Comparison of ENCODE assay signal across 14 mouse cellular contexts in the genomic region with DNA sequence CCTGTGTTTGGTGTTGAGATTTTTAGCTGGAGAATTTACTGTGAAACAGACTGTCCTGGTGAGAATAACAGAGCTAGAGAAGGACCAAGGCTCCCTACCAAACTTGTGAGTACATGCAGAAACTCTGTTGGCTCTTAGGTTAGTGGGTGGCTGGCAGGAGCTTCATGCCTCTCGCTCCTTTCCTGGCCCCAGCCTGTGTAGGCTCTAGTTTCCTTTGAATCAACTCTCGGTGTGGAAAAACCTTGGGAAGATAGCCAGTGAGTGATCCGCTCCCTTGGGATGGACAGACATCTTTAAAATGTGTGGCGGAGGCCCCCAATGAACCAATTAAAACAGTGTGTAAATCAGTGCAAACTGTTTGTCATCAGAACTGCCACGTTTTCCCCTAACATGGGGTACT. TPM values are rescaled to one million over a fixed set of nuclear protein-coding genes. Genes with fewer than 3 reads are reported as not detected.
DNase-seq lines count a peak whose midpoint lies in the region; ATAC-seq and TF ChIP-seq lines count a peak whose summit lies in the region.
"Had no signal": no experiment of that assay in that cellular context is flagged by ENCODE, and none has a peak within 500 bp of the region (broad histone marks: within the 10 kb centered on the region; RNA-seq: fewer than 3 reads in every experiment).

No protein-coding gene starts in this region.

- no peak overlapping the region for H3K4me3 ChIP-seq in liver, embryonic 11.5 days (ENCODE audit: low read depth, low read length)
- H3K4me3 ChIP-seq in liver, embryonic 12.5 days: no peak overlapping the region
- H3K4me3 ChIP-seq in heart, embryonic 14.5 days (ENCODE audit: control insufficient read depth in 1 of 2, insufficient read depth in 1 of 2, low read depth in 1 of 2, low read length in 2 of 2): peak overlapping the region in 1 of 2 experiments; percentile 2; a peak in 1 of 4 replicates
- H3K4me3 ChIP-seq in stomach, postnatal 0 days (ENCODE audit: low read depth, low read length): no peak overlapping the region
- H3K4me3 ChIP-seq: embryonic facial prominence, embryonic 10.5 days; forebrain, embryonic 12.5 days; hindbrain, embryonic 12.5 days; midbrain, embryonic 10.5 days had no signal

- H3K4me1 ChIP-seq in liver, embryonic 11.5 days (replicated peaks; ENCODE audit: control insufficient read depth, insufficient read depth, low read length): peaks cover 71% of the 10 kb centered on the region
- peaks cover 94% of the 10 kb centered on the region for H3K4me1 ChIP-seq in liver, embryonic 12.5 days
- H3K4me1 ChIP-seq in heart, embryonic 14.5 days (ENCODE audit: control insufficient read depth in 2 of 2, insufficient read depth in 2 of 2, low read length in 2 of 2): peaks cover 68 to 87% of the 10 kb centered on the region in 2 experiments
- peaks cover 12% of the 10 kb centered on the region for H3K4me1 ChIP-seq in stomach, postnatal 0 days (replicated peaks; ENCODE audit: control insufficient read depth, insufficient read depth)

- H3K9me3 ChIP-seq in liver, embryonic 11.5 days (ENCODE audit: control insufficient read depth, low read length): no peaks in the 10 kb centered on the region
- no peaks in the 10 kb centered on the region for H3K9me3 ChIP-seq in liver, embryonic 12.5 days (replicated peaks)
- no peaks in the 10 kb centered on the region for H3K9me3 ChIP-seq in heart, embryonic 14.5 days (ENCODE audit: control insufficient read depth, low read length)
- H3K9me3 ChIP-seq in stomach, postnatal 0 days (ENCODE audit: control insufficient read depth, low read length): no peaks in the 10 kb centered on the region
- H3K9me3 ChIP-seq: embryonic facial prominence, embryonic 10.5 days; forebrain, embryonic 12.5 days; hindbrain, embryonic 12.5 days; midbrain, embryonic 10.5 days had no signal

- DNase-seq in gastrocnemius, postnatal 25 days: peak; percentile 42
- no peak for DNase-seq in gastrocnemius, postnatal 14 days
- DNase-seq in liver, embryonic 11.5 days (ENCODE audit: low spot score): no peak
- no peak for DNase-seq in stomach, postnatal 0 days (ENCODE audit: low spot score)
- DNase-seq in thymus, postnatal 4 days: no peak
- DNase-seq: cerebellum, adult 2 months had no signal

- intact Hi-C loops in gastrocnemius, postnatal 14 days (cut with DNase I; ENCODE audit: low total_unique reads): loop anchor here (10.0 kb wide), 1 partner anchor 52 kb away; a partner anchor contains a TSS

- H3K36me3 ChIP-seq in liver, embryonic 11.5 days (ENCODE audit: control insufficient read depth, insufficient read depth, low read length): no peaks in the 10 kb centered on the region; the same call in 1 of the 2 replicates
- H3K36me3 ChIP-seq in liver, embryonic 12.5 days: peaks cover 14% of the 10 kb centered on the region
- H3K36me3 ChIP-seq in heart, embryonic 14.5 days (ENCODE audit: control insufficient read depth, insufficient read depth, low read length): no peaks in the 10 kb centered on the region
- H3K36me3 ChIP-seq in stomach, postnatal 0 days (ENCODE audit: control insufficient read depth, insufficient read depth, low read length): no peaks in the 10 kb centered on the region
- H3K36me3 ChIP-seq: embryonic facial prominence, embryonic 10.5 days; forebrain, embryonic 12.5 days; hindbrain, embryonic 12.5 days; midbrain, embryonic 10.5 days had no signal

- no peaks in the 10 kb centered on the region for H3K27me3 ChIP-seq in liver, embryonic 11.5 days (replicated peaks; ENCODE audit: control insufficient read depth, insufficient read depth, low read length)
- no peaks in the 10 kb centered on the region for H3K27me3 ChIP-seq in liver, embryonic 12.5 days (replicated peaks)
- H3K27me3 ChIP-seq in heart, embryonic 14.5 days (ENCODE audit: control insufficient read depth, insufficient read depth, low read length): no peaks in the 10 kb centered on the region
- H3K27me3 ChIP-seq in stomach, postnatal 0 days (ENCODE audit: control insufficient read depth, insufficient read depth, low read length): no peaks in the 10 kb centered on the region
- H3K27me3 ChIP-seq: forebrain, embryonic 12.5 days; hindbrain, embryonic 12.5 days had no signal

- peak overlapping the region; percentile 14; the same call in 1 of the 2 replicates for H3K4me2 ChIP-seq in liver, embryonic 11.5 days
- H3K4me2 ChIP-seq in liver, embryonic 12.5 days: no peak overlapping the region
- peak overlapping the region; percentile 55 for H3K4me2 ChIP-seq in heart, embryonic 14.5 days (ENCODE audit: low read length)
- H3K4me2 ChIP-seq in stomach, postnatal 0 days (replicated peaks; ENCODE audit: low read depth): no peak overlapping the region
- H3K4me2 ChIP-seq: forebrain, embryonic 12.5 days; hindbrain, embryonic 12.5 days; lung, embryonic 14.5 days had no signal

- no peak for TF ChIP-seq EP300 in stomach, postnatal 0 days (optimal IDR thresholded peaks at IDR 0.05)

- no peak overlapping the region for H3K9ac ChIP-seq in liver, embryonic 11.5 days (ENCODE audit: low read depth, low read length)
- H3K9ac ChIP-seq in liver, embryonic 12.5 days: no peak overlapping the region
- H3K9ac ChIP-seq in heart, embryonic 14.5 days (ENCODE audit: low read length): peak overlapping the region; percentile 58
- H3K9ac ChIP-seq in stomach, postnatal 0 days (ENCODE audit: low read length): no peak overlapping the region
- H3K9ac ChIP-seq: forebrain, embryonic 12.5 days; hindbrain, embryonic 12.5 days; lung, embryonic 14.5 days had no signal

- 84% methylated on average over 5 of the region's 5 CpGs for WGBS in liver, embryonic 11.5 days
- WGBS in liver, embryonic 12.5 days (ENCODE audit: insufficient replicate concordance): 75% methylated on average over 5 of the region's 5 CpGs
- 50% methylated on average over 5 of the region's 5 CpGs for WGBS in heart, embryonic 14.5 days
- 61% methylated on average over 5 of the region's 5 CpGs for WGBS in stomach, postnatal 0 days

- TF ChIP-seq CTCF in stomach, postnatal 0 days (IDR thresholded peaks at IDR 0.05; ENCODE audit: low read depth): no peak

- no peak for ATAC-seq in liver, embryonic 11.5 days (replicated peaks; ENCODE audit: low FRiP score)
- ATAC-seq in liver, embryonic 12.5 days: no peak
- no peak for ATAC-seq in heart, embryonic 14.5 days (ENCODE audit: insufficient number of reproducible peaks, insufficient read depth, low FRiP score, low read depth)
- no peak for ATAC-seq in stomach, postnatal 0 days (ENCODE audit: low FRiP score, low TSS enrichment)
- ATAC-seq: CD4-positive, CD25-positive, alpha-beta regulatory T cell, adult 4 months had no signal

- no peak overlapping the region for H3K27ac ChIP-seq in liver, embryonic 11.5 days (ENCODE audit: low read depth, low read length)
- no peak overlapping the region for H3K27ac ChIP-seq in liver, embryonic 12.5 days
- H3K27ac ChIP-seq in heart, embryonic 14.5 days (replicated peaks in 1 of 2; ENCODE audit: control insufficient read depth in 1 of 2, insufficient read depth in 1 of 2, low read depth in 2 of 2, low read length in 2 of 2): peak overlapping the region; percentile 92 to 94
- peak overlapping the region; percentile 73 for H3K27ac ChIP-seq in stomach, postnatal 0 days (replicated peaks)
- H3K27ac ChIP-seq: embryonic facial prominence, embryonic 10.5 days; forebrain, embryonic 12.5 days; hindbrain, embryonic 12.5 days had no signal

RNA-seq across cellular contexts. Expression of a gene that starts 55.5 kb away (rescaled TPM):
- total RNA-seq in gastrocnemius, postnatal 25 days (2021): 10 to 100 TPM; 10.4 to 13.8 TPM
- 10 to 100 TPM; 12.5 to 16.1 TPM for total RNA-seq in gastrocnemius, postnatal 14 days (2021)
- polyA plus RNA-seq in liver, embryonic 11.5 days (2014; fragmentation: Nextera tagmentation; extraction: Ambion mirVana): 15.2 and 16.4 TPM in 2 replicates
- polyA plus RNA-seq in liver, embryonic 12.5 days (2016; fragmentation: Nextera tagmentation; extraction: Ambion mirVana): 10.7 and 11.2 TPM in 2 replicates
- polyA plus RNA-seq in heart, embryonic 14.5 days (2014; fragmentation: Nextera tagmentation; extraction: Ambion mirVana): 28.9 and 33.3 TPM in 2 replicates
- 6.9 and 7.2 TPM in 2 replicates for polyA plus RNA-seq in stomach, postnatal 0 days (2015; fragmentation: Nextera tagmentation; extraction: Ambion mirVana)

Comparison
In these comparisons a context has a peak if more than half of its experiments do, and no peak if none do; other contexts are left out.
1. H3K4me2 ChIP-seq: peak in liver, embryonic 11.5 days (single experiment) and heart, embryonic 14.5 days (single experiment); none in liver, embryonic 12.5 days (single experiment) and stomach, postnatal 0 days (single experiment).
2. H3K27ac ChIP-seq: peak in heart, embryonic 14.5 days (2 of 2) and stomach, postnatal 0 days (single experiment); none in liver, embryonic 11.5 days (single experiment) and liver, embryonic 12.5 days (single experiment).